Mouse (Mus musculus): ENCODE measurements at regions not wholly inside any gene's neighbourhood (a gene's known extent, or its start where the extent isn't known, plus 50 kb on each side); places are given as distances from the start of the nearest gene placed in this dataset.

DNA sequence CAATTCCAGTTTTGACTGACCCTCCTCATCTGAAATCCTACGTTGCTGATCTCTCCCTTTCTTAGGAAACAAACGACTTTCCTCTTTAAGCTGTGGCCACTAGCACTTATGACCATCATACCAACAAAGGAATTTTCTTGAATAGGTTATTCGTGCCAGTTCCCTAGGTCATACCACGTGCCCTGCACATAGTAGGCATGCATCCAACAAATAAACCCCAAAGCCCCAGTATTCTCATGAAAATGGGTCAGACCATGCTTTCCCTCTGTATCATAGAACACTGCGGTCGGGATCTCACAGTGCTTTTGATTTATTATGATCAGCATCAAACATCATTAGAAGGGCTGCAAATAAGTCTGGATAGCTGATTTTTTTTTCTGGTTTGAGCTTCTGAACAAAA is 139.4 kb downstream of the Emp1 start:
- no peak for TF ChIP-seq CTCF (IDR thresholded peaks at IDR 0.05; ENCODE audit: control insufficient read depth, insufficient read depth, insufficient replicate concordance, low read depth, low read length)
- no peak for TF ChIP-seq POLR2A (IDR thresholded peaks at IDR 0.05; ENCODE audit: control insufficient read depth, low read depth, low read length)
